Mouse (Mus musculus): ENCODE results near the gene Fadd. TPM values are rescaled to one million over a fixed set of nuclear protein-coding genes. Genes with fewer than 3 reads are reported as not detected.

Gene Fadd
- polyA plus RNA-seq, 1 experiment from 2014 or later: 7.8 TPM

- H3K4me3 ChIP-seq (ENCODE audit: low read depth, low read length): no peak overlapping the region
- H3K4me2 ChIP-seq (replicated peaks; ENCODE audit: low read depth): no peak overlapping the region
- 66% methylated on average over 3 of the region's 3 CpGs for WGBS
- DNase-seq (ENCODE audit: low spot score) (no peak), ATAC-seq (ENCODE audit: low FRiP score, low TSS enrichment) (no peak)
- no peak overlapping the region for H3K9ac ChIP-seq (ENCODE audit: low read length)
- no peaks in the 10 kb centered on the region for H3K9me3 ChIP-seq (ENCODE audit: control insufficient read depth, low read length)
- no peaks in the 10 kb centered on the region for H3K27me3 ChIP-seq (ENCODE audit: control insufficient read depth, insufficient read depth, low read length)
- TF ChIP-seq EP300 (optimal IDR thresholded peaks at IDR 0.05): no peak
- TF ChIP-seq CTCF (IDR thresholded peaks at IDR 0.05; ENCODE audit: low read depth): no peak
- no peaks in the 10 kb centered on the region for H3K36me3 ChIP-seq (ENCODE audit: control insufficient read depth, insufficient read depth, low read length)
- no peak overlapping the region for H3K27ac ChIP-seq (replicated peaks)
- no peaks in the 10 kb centered on the region for H3K4me1 ChIP-seq (replicated peaks; ENCODE audit: control insufficient read depth, insufficient read depth)
These were observed 47.5 kb downstream of the Fadd start for GRCm38 (mm10) chr7:144534773-144535172.

GRCm38 (mm10) chr7:144531585-144532378 lies 50.5 kb downstream of the Fadd start:
- TF ChIP-seq CTCF (IDR thresholded peaks at IDR 0.05; ENCODE audit: low read depth) (no peak), EP300 (optimal IDR thresholded peaks at IDR 0.05) (no peak)
- Histone ChIP-seq H3K27ac (replicated peaks) (no peak overlapping the region), H3K27me3 (ENCODE audit: control insufficient read depth, insufficient read depth, low read length) (no peaks in the 10 kb centered on the region), H3K4me2 (replicated peaks; ENCODE audit: low read depth) (no peak overlapping the region), H3K4me3 (ENCODE audit: low read depth, low read length) (no peak overlapping the region), H3K4me1 (replicated peaks; ENCODE audit: control insufficient read depth, insufficient read depth) (no peaks in the 10 kb centered on the region), H3K9me3 (ENCODE audit: control insufficient read depth, low read length) (no peaks in the 10 kb centered on the region), H3K9ac (ENCODE audit: low read length) (no peak overlapping the region), H3K36me3 (ENCODE audit: control insufficient read depth, insufficient read depth, low read length) (no peaks in the 10 kb centered on the region)
- ATAC-seq (ENCODE audit: low FRiP score, low TSS enrichment) (no peak), DNase-seq (ENCODE audit: low spot score) (no peak)
- WGBS: 30% methylated on average over 7 of the region's 7 CpGs

GRCm38 (mm10) chr7:144529851-144530250 lies 52.4 kb downstream of the Fadd start:
- H3K4me3 ChIP-seq (ENCODE audit: low read depth, low read length): no peak overlapping the region
- TF ChIP-seq EP300 (optimal IDR thresholded peaks at IDR 0.05) (no peak), CTCF (IDR thresholded peaks at IDR 0.05; ENCODE audit: low read depth) (no peak)
- H3K9ac ChIP-seq (ENCODE audit: low read length): no peak overlapping the region
- no peaks in the 10 kb centered on the region for H3K36me3 ChIP-seq (ENCODE audit: control insufficient read depth, insufficient read depth, low read length)
- WGBS: 83% methylated on average over 3 of the region's 3 CpGs
- no peaks in the 10 kb centered on the region for H3K4me1 ChIP-seq (replicated peaks; ENCODE audit: control insufficient read depth, insufficient read depth)
- DNase-seq (ENCODE audit: low spot score): no peak
- no peaks in the 10 kb centered on the region for H3K9me3 ChIP-seq (ENCODE audit: control insufficient read depth, low read length)
- no peak overlapping the region for H3K27ac ChIP-seq (replicated peaks)
- no peaks in the 10 kb centered on the region for H3K27me3 ChIP-seq (ENCODE audit: control insufficient read depth, insufficient read depth, low read length)
- no peak overlapping the region for H3K4me2 ChIP-seq (replicated peaks; ENCODE audit: low read depth)
- ATAC-seq (ENCODE audit: low FRiP score, low TSS enrichment): no peak

- TF ChIP-seq CTCF (IDR thresholded peaks at IDR 0.05; ENCODE audit: low read depth) (peak; percentile 48), EP300 (optimal IDR thresholded peaks at IDR 0.05) (no peak)
- no peaks in the 10 kb centered on the region for H3K9me3 ChIP-seq (ENCODE audit: control insufficient read depth, low read length)
- H3K4me2 ChIP-seq (replicated peaks; ENCODE audit: low read depth): no peak overlapping the region
These were observed 54.5 kb downstream of the Fadd start for GRCm38 (mm10) chr7:144527723-144528221.

More at GRCm38 (mm10) chr7:144527723-144528221, 54.5 kb downstream of the Fadd start:
- Histone ChIP-seq H3K27me3 (ENCODE audit: control insufficient read depth, insufficient read depth, low read length) (no peaks in the 10 kb centered on the region), H3K9ac (ENCODE audit: low read length) (no peak overlapping the region), H3K4me1 (replicated peaks; ENCODE audit: control insufficient read depth, insufficient read depth) (no peaks in the 10 kb centered on the region), H3K4me3 (ENCODE audit: low read depth, low read length) (no peak overlapping the region), H3K36me3 (ENCODE audit: control insufficient read depth, insufficient read depth, low read length) (no peaks in the 10 kb centered on the region), H3K27ac (replicated peaks) (no peak overlapping the region)
- DNase-seq (ENCODE audit: low spot score): no peak
- no peak for ATAC-seq (ENCODE audit: low FRiP score, low TSS enrichment)
- 8% methylated on average over 1 of the region's 1 CpGs for WGBS

Other genes starting within 250 kb of the Fadd start
- 137 and 141 TPM in 2 replicates for gene Cttn, start 111.5 kb downstream of the Fadd start, polyA plus RNA-seq (2015; fragmentation: Nextera tagmentation; extraction: Ambion mirVana)
- gene Ppfia1, start 28.7 kb downstream of the Fadd start, polyA plus RNA-seq (2015; fragmentation: Nextera tagmentation; extraction: Ambion mirVana): 15.2 and 16.1 TPM in 2 replicates
- 32.4 and 41.6 TPM in 2 replicates for gene Ano1, start 169.5 kb upstream of the Fadd start, polyA plus RNA-seq (2015; fragmentation: Nextera tagmentation; extraction: Ambion mirVana)